In genomic region chr19:43623913-43624312, GRCm38 (mm10) we compare ENCODE assay signal across 9 mouse cellular contexts. TPM values are rescaled to one million over a fixed set of nuclear protein-coding genes. Genes with fewer than 3 reads are reported as not detected.
DNase-seq lines count a peak whose midpoint lies in the region; ATAC-seq and TF ChIP-seq lines count a peak whose summit lies in the region.
"Had no signal": no experiment of that assay in that cellular context is flagged by ENCODE, and none has a peak within 500 bp of the region (broad histone marks: within the 10 kb centered on the region; RNA-seq: fewer than 3 reads in every experiment).

No protein-coding gene starts in this region.

- peaks cover 2 to 12% of the 10 kb centered on the region in 2 experiments; a peak in 1 of 4 replicates for H3K4me1 ChIP-seq in CH12.LX (ENCODE audit: control insufficient read depth in 1 of 2, insufficient read depth in 2 of 2)
- H3K4me1 ChIP-seq in intestine, postnatal 0 days (replicated peaks; ENCODE audit: control insufficient read depth, insufficient read depth, low read length), result no peaks in the 10 kb centered on the region
- peaks cover 10% of the 10 kb centered on the region for H3K4me1 ChIP-seq in hindbrain, embryonic 13.5 days (replicated peaks)

- no peak overlapping the region for H3K4me2 ChIP-seq in CH12.LX (ENCODE audit: insufficient read depth, low read depth, poor library complexity, severe bottlenecking)
- H3K4me2 ChIP-seq in intestine, postnatal 0 days (replicated peaks; ENCODE audit: low read depth), result no peak overlapping the region
- no peak overlapping the region for H3K4me2 ChIP-seq in hindbrain, embryonic 13.5 days

- no peak for TF ChIP-seq POLR2A in CH12.LX (IDR thresholded peaks at IDR 0.05; ENCODE audit: low read depth, low read length)

- H3K9ac ChIP-seq in CH12.LX (ENCODE audit: insufficient read depth, low read depth), result no peak overlapping the region
- H3K9ac ChIP-seq in intestine, postnatal 0 days (ENCODE audit: low read depth, low read length), result no peak overlapping the region
- H3K9ac ChIP-seq in hindbrain, embryonic 13.5 days, result no peak overlapping the region

- in situ Hi-C loops in CH12.LX (cut with MboI; ENCODE audit: low pct_ligation_motif_present, low pct_unique_long_range_greater_than_20kb, low sequenced_read_pairs), result loop anchor here (10.0 kb wide), 1 partner anchor 99 kb away; the partner anchor contains the start of gene Got1

- 44% methylated on average over 4 of the region's 4 CpGs for WGBS in intestine, postnatal 0 days
- 48% methylated on average over 4 of the region's 4 CpGs for WGBS in hindbrain, embryonic 13.5 days

- ATAC-seq in intestine, postnatal 0 days, result 0 out of 2 replicates have a peak, but pooled peaks have one; percentile 39
- ATAC-seq in megakaryocyte-erythroid progenitor cell, adult 5-6 weeks (replicated peaks; ENCODE audit: low FRiP score, low TSS enrichment, poor library complexity, severe bottlenecking), result peak; percentile 89
- no peak for ATAC-seq in hindbrain, embryonic 13.5 days (ENCODE audit: low FRiP score)

- H3K4me3 ChIP-seq in CH12.LX (replicated peaks in 1 of 3; ENCODE audit: low read depth in 2 of 3, low read length in 2 of 3, poor library complexity in 1 of 3), result no peak overlapping the region
- H3K4me3 ChIP-seq in intestine, postnatal 0 days (ENCODE audit: low read depth, low read length), result no peak overlapping the region
- H3K4me3 ChIP-seq in hindbrain, embryonic 13.5 days, result no peak overlapping the region

- dilution Hi-C loops in CH12.LX (cut with MboI; ENCODE audit: extremely low pct_ligation_motif_present, extremely low pct_unique_long_range_greater_than_20kb, low sequenced_read_pairs), result no loop called here

- peak; percentile 97 for TF ChIP-seq RAD21 in CH12.LX (IDR thresholded peaks at IDR 0.05; ENCODE audit: low read depth, low read length)

- no peak overlapping the region for H3K27ac ChIP-seq in CH12.LX (ENCODE audit: insufficient read depth, low read depth)
- H3K27ac ChIP-seq in intestine, postnatal 0 days (ENCODE audit: low read depth, low read length), result no peak overlapping the region
- H3K27ac ChIP-seq in hindbrain, embryonic 13.5 days, result no peak overlapping the region

- TF ChIP-seq EP300 in CH12.LX (IDR thresholded peaks at IDR 0.05; ENCODE audit: low read length), result no peak

- peak; percentile 53 to 100 for TF ChIP-seq CTCF in CH12.LX (conservative IDR thresholded peaks at IDR 0.05 in 1 of 2, IDR thresholded peaks at IDR 0.05 in 1 of 2; ENCODE audit: low read depth in 2 of 2, low read length in 2 of 2)
- TF ChIP-seq CTCF in intestine, postnatal 0 days (IDR thresholded peaks at IDR 0.05; ENCODE audit: low read depth), result peak; percentile 98

- H3K36me3 ChIP-seq in CH12.LX (replicated peaks in 1 of 2; ENCODE audit: control insufficient read depth in 1 of 2, insufficient read depth in 1 of 2, low read length in 1 of 2), result no peaks in the 10 kb centered on the region
- H3K36me3 ChIP-seq in intestine, postnatal 0 days (ENCODE audit: control insufficient read depth, insufficient read depth), result no peaks in the 10 kb centered on the region
- no peaks in the 10 kb centered on the region for H3K36me3 ChIP-seq in hindbrain, embryonic 13.5 days

- no peaks in the 10 kb centered on the region for H3K79me2 ChIP-seq in CH12.LX (replicated peaks; ENCODE audit: control insufficient read depth, extremely low read depth, insufficient read depth, poor library complexity, severe bottlenecking)

- no peaks in the 10 kb centered on the region for H3K9me3 ChIP-seq in CH12.LX (replicated peaks; ENCODE audit: low read length)
- H3K9me3 ChIP-seq in intestine, postnatal 0 days (ENCODE audit: control insufficient read depth), result no peaks in the 10 kb centered on the region
- no peaks in the 10 kb centered on the region for H3K9me3 ChIP-seq in hindbrain, embryonic 13.5 days

- peak; percentile 50 for DNase-seq in layer of hippocampus, adult 11-12 months (ENCODE audit: low spot score)
- no peak for DNase-seq in layer of hippocampus, postnatal 10 days (ENCODE audit: low spot score in 2 of 2)
- peak; percentile 83 for DNase-seq in CH12.LX (ENCODE audit: extremely low read depth)
- peak; percentile 54 for DNase-seq in adrenal gland, adult 8-10 months
- peak; percentile 54 to 55 for DNase-seq in thymus, postnatal 36 days

- peaks cover 2% of the 10 kb centered on the region for H3K27me3 ChIP-seq in CH12.LX (replicated peaks)
- peaks cover 48% of the 10 kb centered on the region for H3K27me3 ChIP-seq in intestine, postnatal 0 days (replicated peaks; ENCODE audit: control insufficient read depth, insufficient read depth, low read length)
- H3K27me3 ChIP-seq in hindbrain, embryonic 13.5 days, result peaks cover 59% of the 10 kb centered on the region

TF ChIP-seq in CH12.LX, 34 proteins besides CTCF, POLR2A, EP300 and RAD21:
- TF ChIP-seq NRF1 (IDR thresholded peaks at IDR 0.05; ENCODE audit: low read depth, low read length), result 0 out of 2 replicates have a peak, but pooled peaks have one; percentile 28
- no peak for TF ChIP-seq USF2 (conservative IDR thresholded peaks at IDR 0.05; ENCODE audit: low read depth, low read length)
- peak; percentile 99 for TF ChIP-seq ZC3H11A (IDR thresholded peaks at IDR 0.05; ENCODE audit: low read depth, low read length)
- TF ChIP-seq SIN3A (IDR thresholded peaks at IDR 0.05; ENCODE audit: low read length), result no peak
- TF ChIP-seq ETS1 (conservative IDR thresholded peaks at IDR 0.05; ENCODE audit: low read depth, low read length), result no peak
- TF ChIP-seq MEF2A (IDR thresholded peaks at IDR 0.05; ENCODE audit: borderline replicate concordance, low read depth, low read length), result no peak; the same call in 1 of the 2 replicates
- TF ChIP-seq MAZ (IDR thresholded peaks at IDR 0.05; ENCODE audit: low read depth, low read length), result peak; percentile 38; the same call in 1 of the 2 replicates
- TF ChIP-seq JUN (IDR thresholded peaks at IDR 0.05; ENCODE audit: insufficient read depth, low read depth, low read length), result 0 out of 2 replicates have a peak, but pooled peaks have one; percentile 18
- TF ChIP-seq ELF1 (IDR thresholded peaks at IDR 0.05; ENCODE audit: low read depth, low read length), result 0 out of 2 replicates have a peak, but pooled peaks have one; percentile 23
- no peak for TF ChIP-seq MXI1 (IDR thresholded peaks at IDR 0.05; ENCODE audit: low read depth, low read length)
- no peak for TF ChIP-seq KAT2A (IDR thresholded peaks at IDR 0.05; ENCODE audit: insufficient replicate concordance, low read length)
- no peak for TF ChIP-seq E2F4 (IDR thresholded peaks at IDR 0.05; ENCODE audit: insufficient replicate concordance, low read depth, low read length)
- no peak for TF ChIP-seq PAX5 (IDR thresholded peaks at IDR 0.05; ENCODE audit: low read length)
- TF ChIP-seq ZMIZ1 (IDR thresholded peaks at IDR 0.05; ENCODE audit: low read depth, low read length), result no peak
- no peak for TF ChIP-seq GABPA (IDR thresholded peaks at IDR 0.05; ENCODE audit: insufficient replicate concordance, low read depth, low read length)
- no peak for TF ChIP-seq POLR2AphosphoS2 (IDR thresholded peaks at IDR 0.05; ENCODE audit: low read depth, low read length)
- TF ChIP-seq NELFE (IDR thresholded peaks at IDR 0.05; ENCODE audit: low read depth, low read length), result peak; percentile 92; the same call in 1 of the 2 replicates
- TF ChIP-seq IRF4 (IDR thresholded peaks at IDR 0.05; ENCODE audit: low read depth, low read length), result peak; percentile 66
- no peak for TF ChIP-seq BHLHE40 (IDR thresholded peaks at IDR 0.05; ENCODE audit: low read depth, low read length)
- TF ChIP-seq ZNF384 (IDR thresholded peaks at IDR 0.05; ENCODE audit: low read depth, low read length), result peak; percentile 36; the same call in 1 of the 2 replicates
- 0 out of 2 replicates have a peak, but pooled peaks have one; percentile 9 for TF ChIP-seq TCF12 (IDR thresholded peaks at IDR 0.05; ENCODE audit: low read depth, low read length)
- no peak for TF ChIP-seq MAX (IDR thresholded peaks at IDR 0.05; ENCODE audit: low read length)
- peak; percentile 53 for TF ChIP-seq JUND (conservative IDR thresholded peaks at IDR 0.05; ENCODE audit: low read depth, low read length)
- no peak for TF ChIP-seq RCOR1 (conservative IDR thresholded peaks at IDR 0.05; ENCODE audit: low read depth, low read length)
- TF ChIP-seq HCFC1 (IDR thresholded peaks at IDR 0.05; ENCODE audit: low read depth, low read length), result no peak
- TF ChIP-seq MAFK (IDR thresholded peaks at IDR 0.05; ENCODE audit: insufficient replicate concordance, low read length), result no peak
- TF ChIP-seq USF1 (IDR thresholded peaks at IDR 0.05; ENCODE audit: low read depth, low read length), result no peak
- peak; percentile 100 for TF ChIP-seq SMC3 (IDR thresholded peaks at IDR 0.05; ENCODE audit: low read depth, low read length)
- TF ChIP-seq TBP (conservative IDR thresholded peaks at IDR 0.05; ENCODE audit: low read depth, low read length), result no peak
- no peak for TF ChIP-seq CHD2 (IDR thresholded peaks at IDR 0.05; ENCODE audit: low read length)

RNA-seq across cellular contexts. Expression of gene Nkx2-3, which starts 11.8 kb away (rescaled TPM):
- not detected for total RNA-seq in layer of hippocampus, postnatal 10 days (2021)
- total RNA-seq in CH12.LX (2012; rRNA removed), result not detected in 2 replicates
- total RNA-seq in CH12.LX (2014; rRNA removed), result not detected in 2 replicates
- 0.15 TPM in 1 of 2 replicates, not detected in the other for polyA plus RNA-seq in CH12.LX (2012; ENCODE audit: insufficient read length, low read depth)
- total RNA-seq in adrenal gland, adult 8-10 months (2022), result not detected
- 54.3 and 56.9 TPM in 2 replicates for polyA plus RNA-seq in intestine, postnatal 0 days (2015; fragmentation: Nextera tagmentation; extraction: Ambion mirVana)
- total RNA-seq in megakaryocyte-erythroid progenitor cell, adult 5-6 weeks (2014; fragmentation: Nextera tagmentation), result not detected in 2 replicates
- not detected in 2 replicates for total RNA-seq in megakaryocyte-erythroid progenitor cell, adult 5-6 weeks (2017)
- 0.18 TPM in 1 of 2 replicates, not detected in the other for polyA plus RNA-seq in hindbrain, embryonic 13.5 days (2015; fragmentation: Nextera tagmentation; extraction: Ambion mirVana)
- total RNA-seq: gastrocnemius, adult 8-10 months had no signal

RNA-seq across cellular contexts. Expression of gene Slc25a28, which starts 50.8 kb away (rescaled TPM):
- total RNA-seq in layer of hippocampus, postnatal 10 days (2021), result 10 to 100 TPM; 36.2 to 40.2 TPM
- total RNA-seq in CH12.LX (2012; rRNA removed) (33.0 and 35.2 TPM in 2 replicates), CH12.LX (2014; rRNA removed) (37.8 and 41.5 TPM in 2 replicates)
- 42.8 and 48.1 TPM in 2 replicates for polyA plus RNA-seq in CH12.LX (2012; ENCODE audit: insufficient read length, low read depth)
- 100 to 1,000 TPM in 1 of 4 experiments, 10 to 100 TPM in 3; 78.4 to 112 (median 83.7) TPM for total RNA-seq in adrenal gland, adult 8-10 months (2022)
- 20.6 and 20.7 TPM in 2 replicates for polyA plus RNA-seq in intestine, postnatal 0 days (2015; fragmentation: Nextera tagmentation; extraction: Ambion mirVana)
- total RNA-seq in megakaryocyte-erythroid progenitor cell, adult 5-6 weeks (2014; fragmentation: Nextera tagmentation), result 43.4 and 47.5 TPM in 2 replicates
- 23.8 and 35.2 TPM in 2 replicates for total RNA-seq in megakaryocyte-erythroid progenitor cell, adult 5-6 weeks (2017)
- polyA plus RNA-seq in hindbrain, embryonic 13.5 days (2015; fragmentation: Nextera tagmentation; extraction: Ambion mirVana), result 14.0 and 15.1 TPM in 2 replicates

Comparison
In these comparisons a context has a peak if more than half of its experiments do, and no peak if none do; other contexts are left out.
1. DNase-seq: peak in layer of hippocampus, adult 11-12 months (single experiment), CH12.LX (single experiment), adrenal gland, adult 8-10 months (single experiment) and thymus, postnatal 36 days (2 of 2); none in layer of hippocampus, postnatal 10 days (0 of 2).